Mouse (Mus musculus) MEL (cell line): ENCODE results near the gene Gjc1.

Source experiments
- CTCF ChIP-seq, 3 experiments: IDR thresholded peaks in 2 of 3; conservative IDR thresholded peaks in 1 of 3; 2 replicates each; pipeline ENCODE4 v1.5.1; 2011 to 2012; ENCODE audit warnings: low read length in 3 of 3, low read depth in 2 of 3, mild to moderate bottlenecking in 2 of 3, improper control_type of control experiment in 1 of 3, inconsistent platforms in 1 of 3, mixed read lengths in 1 of 3, moderate library complexity in 1 of 3; ENCODE audit not compliant: control insufficient read depth in 1 of 3, insufficient read depth in 1 of 3, poor library complexity in 1 of 3, severe bottlenecking in 1 of 3
- ELF1 ChIP-seq: IDR thresholded peaks from 2 replicates; pipeline ENCODE4 v1.6.1; 2014; ENCODE audit warnings: low read depth, mild to moderate bottlenecking, inconsistent platforms, low read length, improper control_type of control experiment, moderate library complexity
- EP300 ChIP-seq, 2 experiments: IDR thresholded peaks; 2 replicates each; pipeline ENCODE4 v1.6.1; 2011; ENCODE audit warnings: improper control_type of control experiment in 2 of 2, low read length in 2 of 2, low read depth in 1 of 2, mild to moderate bottlenecking in 1 of 2
- MAFK ChIP-seq: IDR thresholded peaks from 2 replicates; pipeline ENCODE4 v1.6.1; 2011; ENCODE audit warnings: low read depth, mild to moderate bottlenecking, low read length, improper control_type of control experiment, borderline replicate concordance
- POLR2A ChIP-seq, 2 experiments: IDR thresholded peaks; 2 replicates each; pipeline ENCODE4 v1.6.1; 2011 to 2012; ENCODE audit warnings: low read length in 2 of 2, mild to moderate bottlenecking in 2 of 2, control low read depth in 1 of 2, improper control_type of control experiment in 1 of 2, low read depth in 1 of 2, moderate library complexity in 1 of 2; ENCODE audit not compliant: control insufficient read depth in 1 of 2, insufficient read depth in 1 of 2, poor library complexity in 1 of 2
- RCOR1 ChIP-seq: IDR thresholded peaks from 2 replicates; pipeline ENCODE4 v1.6.1; 2012; ENCODE audit warnings: low read depth, mild to moderate bottlenecking, inconsistent platforms, low read length, improper control_type of control experiment
- TCF12 ChIP-seq: IDR thresholded peaks from 2 replicates; pipeline ENCODE4 v1.6.1; 2014; ENCODE audit warnings: low read depth, mild to moderate bottlenecking, inconsistent platforms, low read length, improper control_type of control experiment, moderate library complexity

DNA sequence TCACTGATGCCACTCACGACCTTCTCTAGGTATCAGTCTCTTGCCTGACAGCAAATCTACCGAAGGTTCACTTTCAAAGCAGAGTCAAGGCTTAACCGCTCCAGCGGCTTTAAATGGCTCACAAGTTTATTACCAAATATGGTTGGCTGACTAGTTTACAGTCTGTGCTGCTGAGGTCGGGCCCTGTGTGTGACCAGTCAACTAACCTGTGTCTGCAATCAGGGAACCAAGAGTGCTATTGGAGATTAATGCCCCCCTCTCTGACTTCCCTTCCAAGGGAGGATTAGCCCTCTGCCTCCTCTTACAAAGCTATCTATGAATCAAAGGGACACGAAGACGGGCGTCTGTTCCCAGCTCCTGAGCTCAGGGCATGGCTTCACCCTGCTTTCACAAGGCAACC is 25.3 kb downstream of the Gjc1 start:
- no peak for TF ChIP-seq MAFK
- TF ChIP-seq ELF1: no peak
- TF ChIP-seq TCF12: no peak
- no peak for TF ChIP-seq POLR2A (IDR thresholded peaks at IDR 0.05; ENCODE audit: control insufficient read depth in 1 of 2, insufficient read depth in 1 of 2, low read depth in 1 of 2, low read length in 2 of 2, poor library complexity in 1 of 2)
- TF ChIP-seq RCOR1: no peak
- no peak for TF ChIP-seq CTCF (IDR thresholded peaks at IDR 0.05 in 2 of 3, conservative IDR thresholded peaks at IDR 0.05 in 1 of 3; ENCODE audit: control insufficient read depth in 1 of 3, insufficient read depth in 1 of 3, low read depth in 2 of 3, low read length in 3 of 3, poor library complexity in 1 of 3, severe bottlenecking in 1 of 3)
- no peak for TF ChIP-seq EP300 (IDR thresholded peaks at IDR 0.05; ENCODE audit: low read depth in 1 of 2, low read length in 2 of 2)
